Mouse (Mus musculus) ES-Bruce4 (cell line): Measurements from ENCODE around the gene Olfr92. TPM values are rescaled to one million over a fixed set of nuclear protein-coding genes. Genes with fewer than 3 reads are reported as not detected.

ENCODE experiments used
- H3K27ac ChIP-seq: 2 replicates; pipeline ENCODE4 v1.5.1; 2012; ENCODE audit warnings: low read length, inconsistent platforms; ENCODE audit not compliant: insufficient read depth
- H3K27me3 ChIP-seq: 2 replicates; pipeline ENCODE4 v1.6.1; 2012; ENCODE audit warnings: mild to moderate bottlenecking, low read length, inconsistent platforms; ENCODE audit not compliant: control insufficient read depth, poor library complexity, insufficient read depth, severe bottlenecking
- H3K36me3 ChIP-seq: 2 replicates; pipeline ENCODE4 v1.6.1; 2012; ENCODE audit warnings: inconsistent platforms, mild to moderate bottlenecking, low read length, moderate library complexity; ENCODE audit not compliant: control insufficient read depth, poor library complexity, insufficient read depth, severe bottlenecking
- H3K4me1 ChIP-seq: one replicate; pipeline ENCODE4 v1.8.1; 2011; ENCODE audit warnings: low read length; ENCODE audit not compliant: control insufficient read depth, insufficient read depth
- H3K4me3 ChIP-seq: 2 replicates; pipeline ENCODE4 v1.5.1; 2011; ENCODE audit warnings: low read depth, mild to moderate bottlenecking, low read length
- H3K9ac ChIP-seq: 2 replicates; pipeline ENCODE4 v1.6.1; 2012; ENCODE audit warnings: low read depth, mild to moderate bottlenecking, inconsistent platforms; ENCODE audit not compliant: poor library complexity, severe bottlenecking
- H3K9me3 ChIP-seq: replicated peaks from 2 replicates; pipeline ENCODE4 v1.6.1; 2012; ENCODE audit warnings: mild to moderate bottlenecking, low read length, inconsistent platforms; ENCODE audit not compliant: control insufficient read depth, poor library complexity, insufficient read depth, severe bottlenecking
- EP300 ChIP-seq: IDR thresholded peaks from 2 replicates; pipeline ENCODE4 v1.6.1; 2011; ENCODE audit warnings: low read depth, low read length; ENCODE audit not compliant: insufficient read depth
- polyA plus RNA-seq: library from polyadenylated mRNA; stranded (reverse); fragments of >200 nt; gene quantifications from 2 replicates; pipeline ENCODE4 v1.2.4, GENCODE M21; 2011; ENCODE audit warnings: low read depth; ENCODE audit not compliant: missing spikeins, insufficient read depth, insufficient read length

The Olfr92 gene
- polyA plus RNA-seq, 1 experiment = not detected

DNA sequence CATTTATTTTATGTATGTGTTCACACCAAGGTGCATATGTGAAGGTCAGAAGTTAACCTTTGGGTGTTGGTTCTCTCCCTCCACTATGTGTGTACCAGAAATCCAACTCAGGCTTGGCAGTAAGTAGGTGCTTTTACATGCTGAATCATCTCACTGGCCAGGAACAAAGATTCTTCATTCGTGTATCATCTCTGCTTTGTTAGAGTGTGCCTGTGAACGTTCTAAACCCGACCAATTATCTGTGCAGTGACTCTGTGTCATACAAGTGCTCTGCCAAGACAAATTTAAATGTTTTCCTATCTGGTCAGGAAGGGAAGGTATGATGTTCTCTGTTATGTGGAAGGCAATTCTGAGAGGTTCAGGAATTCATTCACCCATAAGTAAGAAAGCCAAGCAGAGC is 58.5 kb downstream of the Olfr92 start:
- Histone ChIP-seq H3K27ac (no peak overlapping the region), H3K9me3 (no peaks in the 10 kb centered on the region), H3K4me3 (no peak overlapping the region), H3K4me1 (peaks cover 5% of the 10 kb centered on the region), H3K27me3 (no peaks in the 10 kb centered on the region), H3K36me3 (peaks cover 91% of the 10 kb centered on the region), H3K9ac (no peak overlapping the region)
- TF ChIP-seq EP300 = no peak

Other genes starting within 250 kb of the Olfr92 start
- 0.41 TPM in 1 of 2 replicates, not detected in the other for gene Trim40, start 230.0 kb downstream of the Olfr92 start, polyA plus RNA-seq
- not detected in 2 replicates for gene Trim31, start 222.0 kb downstream of the Olfr92 start, polyA plus RNA-seq
- 0.88 and 2.5 TPM in 2 replicates for gene Rnf39, start 177.2 kb downstream of the Olfr92 start, polyA plus RNA-seq
- 67.3 and 68.8 TPM in 2 replicates for gene Ppp1r11, start 168.3 kb downstream of the Olfr92 start, polyA plus RNA-seq
- gene Znrd1, start 161.5 kb downstream of the Olfr92 start, polyA plus RNA-seq = 71.7 and 79.6 TPM in 2 replicates
- 29.6 and 30.5 TPM in 2 replicates for gene Znrd1as, start 161.5 kb downstream of the Olfr92 start, polyA plus RNA-seq
- gene 2410137M14Rik, start 138.9 kb downstream of the Olfr92 start, polyA plus RNA-seq = 2.9 and 4.7 TPM in 2 replicates
- gene H2-M5, start 130.6 kb downstream of the Olfr92 start, polyA plus RNA-seq = 12.6 and 13.2 TPM in 2 replicates
- gene Zfp57, start 118.9 kb downstream of the Olfr92 start, polyA plus RNA-seq = 223 and 254 TPM in 2 replicates
- gene Mog, start 96.7 kb downstream of the Olfr92 start, polyA plus RNA-seq = not detected in 2 replicates
- 163 and 180 TPM in 2 replicates for gene Gabbr1, start 74.1 kb downstream of the Olfr92 start, polyA plus RNA-seq
- 0.22 TPM in 1 of 2 replicates, not detected in the other for gene Olfr90, start 31.6 kb downstream of the Olfr92 start, polyA plus RNA-seq
- gene Olfr91, start 21.8 kb downstream of the Olfr92 start, polyA plus RNA-seq = not detected in 2 replicates
- gene Olfr93, start 41.4 kb upstream of the Olfr92 start, polyA plus RNA-seq = 0.57 and 1.1 TPM in 2 replicates
- gene Ubd, start 73.8 kb upstream of the Olfr92 start, polyA plus RNA-seq = 56.7 and 70.8 TPM in 2 replicates
- 0.37 TPM in 1 of 2 replicates, not detected in the other for gene Olfr94, start 80.9 kb upstream of the Olfr92 start, polyA plus RNA-seq
- 0.12 TPM in 1 of 2 replicates, not detected in the other for gene Olfr95, start 93.0 kb upstream of the Olfr92 start, polyA plus RNA-seq
- gene Olfr96, start 100.1 kb upstream of the Olfr92 start, polyA plus RNA-seq = not detected in 2 replicates
- not detected in 2 replicates for gene Olfr97, start 117.2 kb upstream of the Olfr92 start, polyA plus RNA-seq
- not detected in 2 replicates for gene Olfr98, start 143.7 kb upstream of the Olfr92 start, polyA plus RNA-seq
- 3.3 and 3.4 TPM in 2 replicates for gene H2-M3, start 150.1 kb upstream of the Olfr92 start, polyA plus RNA-seq
- not detected in 2 replicates for gene Olfr99, start 163.4 kb upstream of the Olfr92 start, polyA plus RNA-seq
- not detected in 2 replicates for gene Olfr101, start 184.2 kb upstream of the Olfr92 start, polyA plus RNA-seq
- gene Olfr102, start 197.0 kb upstream of the Olfr92 start, polyA plus RNA-seq = not detected in 2 replicates
- gene Olfr103, start 219.6 kb upstream of the Olfr92 start, polyA plus RNA-seq = not detected in 2 replicates
- not detected in 2 replicates for gene Olfr104-ps, start 239.5 kb upstream of the Olfr92 start, polyA plus RNA-seq